Mouse (Mus musculus): ENCODE results near the gene Prl4a1. TPM values are rescaled to one million over a fixed set of nuclear protein-coding genes. Genes with fewer than 3 reads are reported as not detected.
"Not testable (repeated sequence)": the region's sequence is repeated elsewhere in the genome, so short reads cannot be mapped to it uniquely, and the experiment has no call there.

Gene Prl4a1
- polyA plus RNA-seq (2015; fragmentation: Nextera tagmentation; extraction: Ambion mirVana): not detected in 2 replicates

DNA sequence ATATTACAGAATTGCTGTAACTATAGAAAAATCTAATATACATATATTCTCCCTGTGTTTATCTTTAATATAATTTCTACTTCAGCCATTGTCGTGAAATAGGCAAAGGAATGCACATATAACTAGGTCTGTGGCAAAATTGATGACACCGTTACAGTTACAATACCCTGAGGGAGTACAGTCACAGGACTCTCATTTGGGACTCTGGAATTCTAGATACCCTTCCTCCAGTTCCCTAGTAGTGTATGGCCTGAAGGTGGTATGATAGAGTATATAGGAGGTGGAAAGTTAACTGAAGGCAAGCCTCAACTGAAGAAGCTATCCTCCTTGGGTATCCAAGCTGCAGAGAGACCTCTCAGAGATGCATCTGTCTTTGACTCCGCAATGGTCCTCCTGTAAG lies at the start of gene Prl4a1:
Gene Prl4a1, plus strand, starts transcription at position 301 of the 400 bp plus-strand sequence.
- no peaks in the 10 kb centered on the region for H3K36me3 ChIP-seq (ENCODE audit: control insufficient read depth, insufficient read depth, low read length)
- 87% methylated on average over 3 of the region's 3 CpGs for WGBS
- no peak for ATAC-seq (ENCODE audit: insufficient read depth, low FRiP score)
- H3K9ac ChIP-seq (ENCODE audit: low read length): no peak within 1 kb of the TSS
- H3K4me2 ChIP-seq (ENCODE audit: low read depth, low read length): no peak within 1 kb of the TSS
- no peaks in the 10 kb centered on the region for H3K27me3 ChIP-seq (ENCODE audit: control insufficient read depth, insufficient read depth, low read length)
- H3K27ac ChIP-seq (ENCODE audit: low read length): no peak within 1 kb of the TSS
- H3K4me1 ChIP-seq (ENCODE audit: control insufficient read depth, insufficient read depth, low read length): no peaks in the 10 kb centered on the region
- H3K9me3 ChIP-seq (replicated peaks; ENCODE audit: control insufficient read depth, low read length): no peaks in the 10 kb centered on the region
- no peak within 1 kb of the TSS for H3K4me3 ChIP-seq (replicated peaks; ENCODE audit: low read length)

DNA sequence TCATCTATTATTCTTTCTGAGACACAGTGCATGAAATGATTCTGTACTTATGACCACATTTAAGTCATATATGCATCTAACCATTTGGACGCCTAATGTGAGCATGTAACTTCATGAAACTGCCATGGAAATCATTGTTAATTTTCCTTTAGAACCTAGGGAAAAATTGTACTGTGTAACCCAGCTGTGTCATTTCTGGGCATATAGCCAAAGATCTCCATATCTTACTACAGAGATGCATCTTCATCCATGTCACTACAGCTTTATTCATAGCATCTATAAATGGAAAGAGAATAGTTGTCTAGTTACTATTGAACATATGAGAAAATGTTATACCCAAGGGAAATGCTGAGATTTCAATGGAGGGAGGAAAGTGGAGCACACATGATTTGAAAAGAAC lies 43.1 kb upstream of the Prl4a1 start:
- Histone ChIP-seq H3K27ac (ENCODE audit: low read length) (no peak overlapping the region), H3K4me1 (ENCODE audit: control insufficient read depth, insufficient read depth, low read length) (no peaks in the 10 kb centered on the region), H3K4me3 (replicated peaks; ENCODE audit: low read length) (no peak overlapping the region), H3K27me3 (ENCODE audit: control insufficient read depth, insufficient read depth, low read length) (no peaks in the 10 kb centered on the region), H3K9me3 (replicated peaks; ENCODE audit: control insufficient read depth, low read length) (no peaks in the 10 kb centered on the region), H3K36me3 (ENCODE audit: control insufficient read depth, insufficient read depth, low read length) (no peaks in the 10 kb centered on the region), H3K9ac (ENCODE audit: low read length) (no peak overlapping the region), H3K4me2 (ENCODE audit: low read depth, low read length) (no peak overlapping the region)
- WGBS: 72% methylated on average over 1 of the region's 1 CpGs
- ATAC-seq (ENCODE audit: insufficient read depth, low FRiP score): no peak

DNA sequence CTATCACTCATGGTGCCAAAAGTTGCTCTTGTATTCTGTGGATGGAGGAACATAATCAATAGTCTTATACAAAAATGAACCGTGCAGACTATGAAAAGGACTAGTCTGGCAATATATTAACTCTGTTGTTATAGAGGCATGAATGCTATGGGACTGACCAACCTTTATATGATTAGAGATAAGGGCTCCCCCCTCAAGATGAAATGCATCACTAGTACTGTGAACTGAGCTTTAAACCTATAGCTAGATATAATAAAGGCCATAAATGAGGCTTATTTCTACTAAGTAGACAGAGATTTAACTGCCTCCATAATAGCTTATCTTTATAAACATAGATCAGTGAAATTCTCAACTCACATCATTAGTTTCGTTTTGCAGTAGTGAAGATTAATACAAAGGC lies 41.7 kb upstream of the Prl4a1 start:
- H3K9me3 ChIP-seq (replicated peaks; ENCODE audit: control insufficient read depth, low read length); H3K9ac ChIP-seq (ENCODE audit: low read length); H3K27me3 ChIP-seq (ENCODE audit: control insufficient read depth, insufficient read depth, low read length); H3K4me1 ChIP-seq (ENCODE audit: control insufficient read depth, insufficient read depth, low read length); H3K27ac ChIP-seq (ENCODE audit: low read length); ATAC-seq (ENCODE audit: insufficient read depth, low FRiP score); H3K36me3 ChIP-seq (ENCODE audit: control insufficient read depth, insufficient read depth, low read length); H3K4me3 ChIP-seq (replicated peaks; ENCODE audit: low read length); H3K4me2 ChIP-seq (ENCODE audit: low read depth, low read length): not testable (repeated sequence)
- 54% methylated on average over 2 of the region's 2 CpGs for WGBS

DNA sequence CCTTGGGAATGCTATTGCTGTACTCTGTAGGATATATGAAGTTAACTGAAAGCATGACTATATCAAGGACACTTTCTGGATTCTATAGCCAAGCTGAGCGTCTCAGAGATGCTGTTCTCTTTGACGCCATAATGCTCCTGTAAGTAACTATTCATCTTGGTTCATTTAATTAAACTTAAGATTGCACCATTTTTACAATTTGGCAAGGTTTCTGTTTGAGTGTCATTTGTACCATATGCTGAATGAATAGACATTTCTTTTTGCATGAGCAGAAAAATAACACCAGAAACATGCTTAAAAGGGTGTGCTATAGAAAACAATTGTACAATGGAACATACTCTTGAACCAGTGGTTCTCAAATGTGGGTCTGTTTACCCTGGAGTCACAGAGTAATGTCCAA lies 38.4 kb upstream of the Prl4a1 start:
- H3K4me1 ChIP-seq (ENCODE audit: control insufficient read depth, insufficient read depth, low read length): no peaks in the 10 kb centered on the region
- H3K4me3 ChIP-seq (replicated peaks; ENCODE audit: low read length): no peak overlapping the region
- H3K9ac ChIP-seq (ENCODE audit: low read length): no peak overlapping the region
- H3K27me3 ChIP-seq (ENCODE audit: control insufficient read depth, insufficient read depth, low read length): no peaks in the 10 kb centered on the region
- 85% methylated on average over 2 of the region's 2 CpGs for WGBS
- no peak for ATAC-seq (ENCODE audit: insufficient read depth, low FRiP score)
- H3K27ac ChIP-seq (ENCODE audit: low read length): no peak overlapping the region
- H3K4me2 ChIP-seq (ENCODE audit: low read depth, low read length): no peak overlapping the region
- H3K36me3 ChIP-seq (ENCODE audit: control insufficient read depth, insufficient read depth, low read length): no peaks in the 10 kb centered on the region
- no peaks in the 10 kb centered on the region for H3K9me3 ChIP-seq (replicated peaks; ENCODE audit: control insufficient read depth, low read length)

DNA sequence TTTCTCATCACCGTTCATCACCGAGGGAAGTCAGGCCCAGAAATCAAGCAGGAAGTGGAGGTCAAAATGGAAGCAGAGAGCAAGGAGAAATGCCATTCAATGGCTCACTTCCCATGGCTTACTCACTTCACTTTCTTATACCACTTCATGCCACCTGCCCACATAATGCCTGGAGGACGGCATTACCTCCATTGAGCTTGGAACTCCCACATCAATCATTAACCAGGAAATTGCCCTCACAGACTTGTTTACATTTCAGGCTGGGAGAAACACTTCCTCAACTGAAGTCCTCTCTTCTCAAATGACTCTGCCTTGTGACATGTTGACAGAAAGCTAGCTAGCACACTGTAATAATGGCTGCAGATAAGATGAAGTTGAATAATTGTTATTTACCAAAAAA lies 19.5 kb upstream of the Prl4a1 start:
- H3K9me3 ChIP-seq (replicated peaks; ENCODE audit: control insufficient read depth, low read length); H3K27me3 ChIP-seq (ENCODE audit: control insufficient read depth, insufficient read depth, low read length): not testable (repeated sequence)

DNA sequence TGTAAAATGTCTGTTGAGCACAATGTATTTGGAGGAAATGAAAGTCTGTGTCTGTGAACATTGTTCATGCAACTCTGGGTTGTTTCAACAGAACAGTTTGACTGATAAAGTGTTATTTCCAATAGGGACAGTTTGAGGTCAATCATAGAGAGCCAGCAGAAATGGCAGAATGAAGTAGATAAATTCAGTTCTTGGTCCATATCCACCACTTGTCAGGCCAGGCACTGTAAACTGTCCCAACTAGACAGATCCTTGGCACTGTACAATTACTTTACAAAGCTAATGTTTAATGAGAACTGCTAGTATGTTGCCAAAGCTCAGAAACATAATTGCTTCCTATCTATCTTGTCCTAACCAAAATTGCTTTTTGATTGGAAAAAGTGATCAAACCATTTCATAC lies 13.3 kb downstream of the Prl4a1 start:
- no peak for ATAC-seq (ENCODE audit: insufficient read depth, low FRiP score)
- no peaks in the 10 kb centered on the region for H3K9me3 ChIP-seq (replicated peaks; ENCODE audit: control insufficient read depth, low read length)
- no peaks in the 10 kb centered on the region for H3K36me3 ChIP-seq (ENCODE audit: control insufficient read depth, insufficient read depth, low read length)
- H3K9ac ChIP-seq (ENCODE audit: low read length): no peak overlapping the region
- H3K27me3 ChIP-seq (ENCODE audit: control insufficient read depth, insufficient read depth, low read length): no peaks in the 10 kb centered on the region
- no peak overlapping the region for H3K27ac ChIP-seq (ENCODE audit: low read length)
- H3K4me3 ChIP-seq (replicated peaks; ENCODE audit: low read length): no peak overlapping the region
- no peak overlapping the region for H3K4me2 ChIP-seq (ENCODE audit: low read depth, low read length)
- H3K4me1 ChIP-seq (ENCODE audit: control insufficient read depth, insufficient read depth, low read length): no peaks in the 10 kb centered on the region

More for the DNA sequence above, 19.5 kb upstream of the Prl4a1 start:
- H3K27ac ChIP-seq (ENCODE audit: low read length); H3K36me3 ChIP-seq (ENCODE audit: control insufficient read depth, insufficient read depth, low read length); H3K4me3 ChIP-seq (replicated peaks; ENCODE audit: low read length); H3K4me2 ChIP-seq (ENCODE audit: low read depth, low read length); H3K4me1 ChIP-seq (ENCODE audit: control insufficient read depth, insufficient read depth, low read length); H3K9ac ChIP-seq (ENCODE audit: low read length): not testable (repeated sequence)
- 57% methylated on average over 3 of the region's 3 CpGs for WGBS
- ATAC-seq (ENCODE audit: insufficient read depth, low FRiP score): peak; percentile 82; the same call in 1 of the 2 replicates

DNA sequence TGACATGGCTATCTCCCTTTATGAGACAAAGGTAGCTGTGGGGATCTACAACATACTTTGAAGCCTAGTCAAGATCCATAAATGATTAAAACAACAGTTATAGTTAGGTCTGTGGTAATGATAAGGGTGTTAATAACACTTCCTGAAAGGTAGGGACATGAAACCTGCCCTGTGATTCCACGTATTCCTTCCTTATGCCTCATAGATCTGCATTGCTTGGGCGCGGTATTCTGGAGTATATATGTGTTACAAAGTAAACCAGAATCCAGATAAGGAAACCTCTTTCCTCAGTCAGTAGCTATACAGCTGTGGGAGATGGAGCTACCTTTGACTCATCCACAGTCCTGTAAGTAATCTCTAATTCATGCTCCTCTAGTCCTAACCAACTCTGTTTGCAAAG lies 53.3 kb downstream of the Prl4a1 start:
- no peak overlapping the region for H3K27ac ChIP-seq (ENCODE audit: low read length)
- H3K4me3 ChIP-seq (replicated peaks; ENCODE audit: low read length): no peak overlapping the region
- 77% methylated on average over 3 of the region's 3 CpGs for WGBS
- H3K4me1 ChIP-seq (ENCODE audit: control insufficient read depth, insufficient read depth, low read length): no peaks in the 10 kb centered on the region
- H3K9ac ChIP-seq (ENCODE audit: low read length): no peak overlapping the region
- no peaks in the 10 kb centered on the region for H3K27me3 ChIP-seq (ENCODE audit: control insufficient read depth, insufficient read depth, low read length)
- no peaks in the 10 kb centered on the region for H3K9me3 ChIP-seq (replicated peaks; ENCODE audit: control insufficient read depth, low read length)
- ATAC-seq (ENCODE audit: insufficient read depth, low FRiP score): no peak
- H3K36me3 ChIP-seq (ENCODE audit: control insufficient read depth, insufficient read depth, low read length): no peaks in the 10 kb centered on the region
- no peak overlapping the region for H3K4me2 ChIP-seq (ENCODE audit: low read depth, low read length)

Other genes with a start within 250 kb of the Prl4a1 start
- not detected in 2 replicates for gene Prl7c1, start 235.4 kb upstream of the Prl4a1 start, polyA plus RNA-seq (2015; fragmentation: Nextera tagmentation; extraction: Ambion mirVana)
- gene Prl2a1, start 214.6 kb upstream of the Prl4a1 start, polyA plus RNA-seq (2015; fragmentation: Nextera tagmentation; extraction: Ambion mirVana): not detected in 2 replicates
- not detected in 2 replicates for gene Prl2c1, start 166.9 kb upstream of the Prl4a1 start, polyA plus RNA-seq (2015; fragmentation: Nextera tagmentation; extraction: Ambion mirVana)
- gene Prl5a1, start 126.3 kb downstream of the Prl4a1 start, polyA plus RNA-seq (2015; fragmentation: Nextera tagmentation; extraction: Ambion mirVana): not detected in 2 replicates
- gene Gm11361, start 241.3 kb downstream of the Prl4a1 start, polyA plus RNA-seq (2015; fragmentation: Nextera tagmentation; extraction: Ambion mirVana): 8.0 and 15.4 TPM in 2 replicates